ENCODE assay signal across 25 mouse cellular contexts in the genomic region with DNA sequence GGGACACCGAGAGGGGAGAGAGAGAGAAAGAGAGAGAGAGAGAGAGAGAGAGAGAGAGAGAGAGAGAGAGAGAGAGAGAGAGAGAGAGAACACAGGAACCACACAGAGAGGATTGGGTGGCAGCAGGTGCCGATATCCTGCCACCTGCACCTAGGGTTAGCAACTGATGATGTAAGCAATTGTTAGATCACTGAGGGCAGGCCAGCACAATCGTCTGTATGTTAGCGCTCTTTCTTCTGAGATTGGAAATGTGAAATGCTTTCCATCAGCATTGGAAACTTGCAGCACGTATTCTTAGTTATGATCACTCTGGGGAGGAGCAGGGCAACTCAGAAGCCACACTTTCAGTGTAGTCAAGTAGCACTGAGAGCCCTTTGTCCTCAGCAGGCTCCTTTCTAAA.
DNase-seq lines count a peak whose midpoint lies in the region; ATAC-seq and TF ChIP-seq lines count a peak whose summit lies in the region.
"Had no signal": no experiment of that assay in that cellular context is flagged by ENCODE, and none has a peak within 500 bp of the region (broad histone marks: within the 10 kb centered on the region; RNA-seq: fewer than 3 reads in every experiment).

No protein-coding gene starts in this region.

- no peak for TF ChIP-seq POLR2A in thymus, adult 2 months (IDR thresholded peaks at IDR 0.05; ENCODE audit: control insufficient read depth, extremely low read depth, insufficient read depth, low read length, poor library complexity)

- no peak overlapping the region for H3K4me2 ChIP-seq in liver, embryonic 12.5 days
- H3K4me2 ChIP-seq in liver, embryonic 15.5 days = 0 out of 2 replicates have a peak overlapping the region, but pooled peaks have one; percentile 64
- H3K4me2 ChIP-seq: forebrain, embryonic 12.5 days; kidney, embryonic 15.5 days; limb, embryonic 12.5 days; midbrain, embryonic 15.5 days; neural tube, embryonic 12.5 days had no signal

- no peak overlapping the region for H3K4me3 ChIP-seq in liver, embryonic 12.5 days
- no peak overlapping the region for H3K4me3 ChIP-seq in thymus, adult 2 months (ENCODE audit: control insufficient read depth, insufficient read depth, low read length)
- H3K4me3 ChIP-seq in liver, embryonic 15.5 days (replicated peaks) = no peak overlapping the region
- H3K4me3 ChIP-seq: forebrain, embryonic 12.5 days; heart, embryonic 10.5 days; heart, embryonic 15.5 days; kidney, embryonic 15.5 days; layer of hippocampus, adult 2 months; left cerebral cortex, adult 2 months; limb, embryonic 12.5 days; midbrain, embryonic 15.5 days; neural tube, embryonic 12.5 days had no signal

- H3K9me3 ChIP-seq in liver, embryonic 12.5 days (replicated peaks) = no peaks in the 10 kb centered on the region
- H3K9me3 ChIP-seq in liver, embryonic 15.5 days (replicated peaks) = no peaks in the 10 kb centered on the region
- H3K9me3 ChIP-seq: forebrain, embryonic 12.5 days; heart, embryonic 10.5 days; heart, embryonic 15.5 days; kidney, embryonic 15.5 days; limb, embryonic 12.5 days; midbrain, embryonic 15.5 days; neural tube, embryonic 12.5 days had no signal

- H3K4me1 ChIP-seq in liver, embryonic 12.5 days = peaks cover 18% of the 10 kb centered on the region
- peaks cover 15% of the 10 kb centered on the region for H3K4me1 ChIP-seq in thymus, adult 2 months (replicated peaks; ENCODE audit: control insufficient read depth, insufficient read depth, low read length)
- H3K4me1 ChIP-seq in liver, embryonic 15.5 days (replicated peaks) = peaks cover 19% of the 10 kb centered on the region
- H3K4me1 ChIP-seq: forebrain, embryonic 12.5 days; kidney, embryonic 15.5 days; limb, embryonic 12.5 days; midbrain, embryonic 15.5 days; neural tube, embryonic 12.5 days had no signal

- 0 out of 2 replicates have a peak, but pooled peaks have one; percentile 40 for ATAC-seq in liver, embryonic 12.5 days
- ATAC-seq in liver, embryonic 15.5 days (ENCODE audit: insufficient read depth) = no peak; the same call in 1 of the 2 replicates
- ATAC-seq: hindbrain, embryonic 16.5 days; midbrain, embryonic 15.5 days had no signal

- 77% methylated on average over 5 of the region's 5 CpGs for WGBS in liver, embryonic 12.5 days (ENCODE audit: insufficient replicate concordance)
- 10% methylated on average over 5 of the region's 5 CpGs for WGBS in thymus, adult 2 months
- 82% methylated on average over 5 of the region's 5 CpGs for WGBS in liver, embryonic 15.5 days (ENCODE audit: insufficient replicate concordance)

- DNase-seq in liver = no peak
- peak; percentile 25 for DNase-seq in thymus, adult 2 months
- DNase-seq in thymus, postnatal 25 days = no peak
- peak; percentile 32 for DNase-seq in thymus, postnatal 4 days
- no peak for DNase-seq in right cerebral cortex, postnatal 25 days
- no peak for DNase-seq in kidney, postnatal 25 days
- DNase-seq: adrenal gland, postnatal 25 days; cerebellum, adult 18-20 months; cerebellum, postnatal 10 days; gastrocnemius, postnatal 10 days; kidney, adult 18-20 months; kidney, postnatal 36 days; lung, postnatal 36 days had no signal

- no peak for TF ChIP-seq CTCF in thymus, adult 2 months (IDR thresholded peaks at IDR 0.05; ENCODE audit: borderline replicate concordance, control insufficient read depth, extremely low read depth, insufficient read depth, low read length, poor library complexity)

- H3K36me3 ChIP-seq in liver, embryonic 12.5 days = no peaks in the 10 kb centered on the region
- no peaks in the 10 kb centered on the region for H3K36me3 ChIP-seq in thymus, adult 2 months (ENCODE audit: control insufficient read depth, insufficient read depth, low read length)
- no peaks in the 10 kb centered on the region for H3K36me3 ChIP-seq in liver, embryonic 15.5 days (replicated peaks)
- H3K36me3 ChIP-seq: forebrain, embryonic 12.5 days; heart, embryonic 10.5 days; heart, embryonic 15.5 days; kidney, embryonic 15.5 days; limb, embryonic 12.5 days; midbrain, embryonic 15.5 days; neural tube, embryonic 12.5 days had no signal

- peak overlapping the region; percentile 32 for H3K27ac ChIP-seq in liver, embryonic 12.5 days
- peak overlapping the region; percentile 98 for H3K27ac ChIP-seq in thymus, adult 2 months (ENCODE audit: control insufficient read depth, insufficient read depth, low read length)
- H3K27ac ChIP-seq in liver, embryonic 15.5 days (replicated peaks) = no peak overlapping the region; the same call in 1 of the 2 replicates
- H3K27ac ChIP-seq: forebrain, embryonic 12.5 days; heart, embryonic 10.5 days; heart, embryonic 15.5 days; kidney, embryonic 15.5 days; layer of hippocampus, adult 2 months; left cerebral cortex, adult 2 months; limb, embryonic 12.5 days; midbrain, embryonic 15.5 days; neural tube, embryonic 12.5 days had no signal

- H3K9ac ChIP-seq in liver, embryonic 12.5 days = 0 out of 2 replicates have a peak overlapping the region, but pooled peaks have one; percentile 19
- H3K9ac ChIP-seq in liver, embryonic 15.5 days = no peak overlapping the region
- H3K9ac ChIP-seq: forebrain, embryonic 12.5 days; heart, embryonic 15.5 days; kidney, embryonic 15.5 days; limb, embryonic 12.5 days; midbrain, embryonic 15.5 days; neural tube, embryonic 12.5 days had no signal

- H3K27me3 ChIP-seq in liver, embryonic 12.5 days (replicated peaks) = no peaks in the 10 kb centered on the region
- no peaks in the 10 kb centered on the region for H3K27me3 ChIP-seq in thymus, adult 2 months (ENCODE audit: control insufficient read depth, insufficient read depth, low read length)
- H3K27me3 ChIP-seq in liver, embryonic 15.5 days = no peaks in the 10 kb centered on the region
- H3K27me3 ChIP-seq: forebrain, embryonic 12.5 days; heart, embryonic 15.5 days; kidney, embryonic 15.5 days; limb, embryonic 12.5 days; midbrain, embryonic 15.5 days; neural tube, embryonic 12.5 days had no signal

Comparison
In these comparisons a context has a peak if more than half of its experiments do, and no peak if none do; other contexts are left out.
1. DNase-seq: peak in thymus, adult 2 months (single experiment) and thymus, postnatal 4 days (single experiment); none in liver (single experiment), thymus, postnatal 25 days (single experiment), right cerebral cortex, postnatal 25 days (single experiment) and kidney, postnatal 25 days (0 of 2).